Mouse (Mus musculus) effector memory CD4-positive, alpha-beta T cell, adult 5 months (primary cell): ENCODE data around the gene Il2rg. TPM values are rescaled to one million over a fixed set of nuclear protein-coding genes. Genes with fewer than 3 reads are reported as not detected.

Experiments used
- polyA plus RNA-seq: library from polyadenylated mRNA; unstranded; fragments of 100-300 nt; shearing (Covaris generic); gene quantifications from one replicate; pipeline ENCODE4 v1.2.1, GENCODE M21; 2017

Gene Il2rg
- polyA plus RNA-seq: 1,479 TPM

DNA sequence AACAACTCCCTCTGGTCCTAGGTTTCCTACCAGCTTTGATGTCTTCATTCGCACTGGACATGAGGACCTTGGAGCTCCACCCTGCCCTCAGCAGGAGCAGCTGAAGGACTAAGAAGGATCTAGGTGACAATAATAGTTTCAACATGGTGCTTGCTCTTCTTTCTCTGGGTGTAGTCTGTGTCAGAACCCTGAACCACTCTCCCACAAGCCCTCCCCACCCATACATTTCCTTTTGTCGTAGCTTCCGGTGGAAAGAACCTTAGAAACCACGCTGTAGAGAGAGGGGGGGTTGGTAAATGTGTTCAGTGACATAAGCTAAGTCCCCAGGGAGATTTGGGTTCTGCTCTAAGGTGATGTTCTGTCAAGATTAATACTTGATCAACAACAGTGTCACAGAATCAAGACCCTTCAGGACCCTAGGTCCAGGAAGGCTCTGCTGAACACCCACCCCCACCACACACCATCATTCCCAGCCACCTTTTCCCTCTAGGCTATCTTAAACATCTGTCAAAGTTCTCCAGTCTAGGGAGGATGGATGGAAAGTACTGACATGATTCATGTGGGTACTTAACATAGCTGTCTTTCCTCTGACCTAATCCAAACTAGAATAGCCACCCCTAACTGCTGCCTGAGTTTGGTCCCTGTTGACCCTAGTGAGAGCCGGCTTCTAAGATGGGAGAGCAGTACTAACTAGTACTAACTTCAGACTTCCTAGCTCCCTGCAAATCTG lies at the start of gene Il2rg:
Gene Il2rg, minus strand, starts transcription at position 231 of the 730 bp plus-strand sequence.

DNA sequence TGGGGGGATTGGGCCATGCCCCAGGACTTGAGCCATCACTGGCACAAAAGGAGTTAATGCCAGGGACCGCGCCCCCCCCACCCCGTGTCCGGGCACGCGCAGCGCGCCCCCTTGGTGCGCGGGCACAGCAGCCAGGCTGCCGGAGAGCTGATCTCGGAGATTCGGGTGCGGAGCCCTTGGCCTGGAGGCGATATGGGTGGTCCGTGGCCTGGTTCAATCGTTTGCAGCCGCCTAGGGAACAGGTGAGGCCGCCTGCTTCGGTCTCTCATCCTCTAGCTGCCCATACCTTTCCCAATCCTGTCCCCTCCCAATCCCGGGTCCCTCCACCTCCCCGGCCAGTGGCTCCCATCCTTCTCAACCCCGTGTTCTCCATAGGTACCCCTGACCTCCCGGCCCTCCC lies 31.0 kb upstream of the Il2rg start, which contains the start of gene Nlgn3:
Gene Nlgn3, plus strand, starts transcription at position 114 of the 400 bp plus-strand sequence.

DNA sequence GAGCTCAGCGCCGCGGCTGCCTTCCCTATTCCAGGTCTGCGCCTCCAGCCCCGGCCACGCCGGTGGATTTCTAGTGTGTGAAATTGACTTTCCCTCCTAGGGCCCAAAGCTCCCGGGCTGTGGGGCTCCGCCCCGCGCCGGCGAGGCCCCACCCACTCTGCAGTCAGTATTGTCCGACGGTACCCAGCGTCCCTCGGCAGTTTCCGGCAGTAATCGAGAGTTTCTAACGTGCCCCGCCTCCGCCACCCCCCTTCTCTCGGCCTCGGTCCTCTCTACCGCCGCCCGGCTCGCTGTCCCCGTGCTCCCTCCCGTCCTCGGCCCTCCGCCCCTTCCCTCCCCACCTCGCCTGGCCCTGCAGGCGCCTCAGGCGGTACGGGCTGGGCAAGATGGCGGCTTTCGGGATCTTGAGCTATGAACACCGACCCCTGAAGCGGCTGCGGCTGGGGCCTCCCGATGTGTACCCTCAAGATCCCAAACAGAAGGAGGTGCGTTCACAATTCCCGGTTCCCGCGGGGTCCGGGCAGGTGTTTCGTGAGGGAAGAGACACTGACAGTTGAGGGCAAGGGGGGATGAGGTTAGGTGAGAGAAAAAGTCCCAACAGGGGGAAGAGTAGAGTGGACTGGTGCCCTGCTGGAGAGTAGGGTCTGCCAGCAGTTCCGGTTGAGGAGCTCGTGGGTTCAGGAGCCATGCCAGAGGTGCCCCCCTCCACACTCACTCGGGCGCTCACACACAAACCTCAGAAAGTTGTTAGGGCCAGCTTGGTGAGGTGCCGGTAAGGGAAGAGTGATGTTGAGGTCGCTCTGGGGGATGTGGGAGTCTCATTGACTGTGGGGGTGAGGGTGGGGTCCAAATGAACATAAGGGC lies 6.1 kb upstream of the Il2rg start, which contains the start of gene Med12:
Gene Med12, plus strand, starts transcription at position 156 of the 864 bp plus-strand sequence.

DNA sequence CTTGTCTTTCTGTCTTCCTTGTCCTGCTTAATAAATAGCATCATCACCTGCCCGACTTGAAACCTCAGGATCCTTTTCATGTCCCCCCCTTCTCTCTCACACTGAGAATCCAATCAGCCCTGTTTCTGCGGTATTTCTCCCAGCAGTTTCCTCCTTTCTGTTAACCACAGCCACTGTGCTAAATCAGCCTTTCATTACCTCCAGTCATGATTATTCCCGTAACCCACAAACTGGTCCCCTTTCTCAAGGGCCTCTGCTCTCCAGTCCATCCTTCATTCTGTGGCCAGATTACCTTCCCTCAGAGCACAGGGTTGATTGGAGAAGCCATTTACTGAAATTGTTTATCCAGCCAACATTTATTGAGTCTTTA lies 685 bp upstream of the Il2rg start, which contains the start of gene Gm20489:
Gene Gm20489, minus strand, starts transcription at position 269 of the 370 bp plus-strand sequence.

DNA sequence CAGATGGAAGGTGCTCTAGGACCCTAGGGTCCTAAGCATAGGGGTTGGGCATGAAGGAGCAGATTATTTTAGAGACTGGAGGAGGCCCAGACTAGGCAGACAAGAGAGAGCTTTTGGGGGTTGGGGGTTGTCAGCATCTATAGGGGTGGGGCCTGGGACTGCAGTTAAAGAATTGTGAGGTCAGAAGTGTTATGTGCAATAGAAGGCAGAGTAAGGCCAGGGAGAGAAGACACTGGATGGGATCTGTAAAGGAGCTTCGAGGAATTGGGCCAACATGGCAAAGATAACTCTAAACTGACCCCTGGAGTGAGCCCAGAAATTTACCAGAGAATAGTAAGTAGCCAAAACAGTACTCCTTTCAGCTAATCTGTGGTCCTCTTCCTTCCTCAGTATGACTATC lies 4.2 kb downstream of the Il2rg start, which contains the start of gene Gm614:
Gene Gm614, minus strand, starts transcription at position 101 of the 400 bp plus-strand sequence.

DNA sequence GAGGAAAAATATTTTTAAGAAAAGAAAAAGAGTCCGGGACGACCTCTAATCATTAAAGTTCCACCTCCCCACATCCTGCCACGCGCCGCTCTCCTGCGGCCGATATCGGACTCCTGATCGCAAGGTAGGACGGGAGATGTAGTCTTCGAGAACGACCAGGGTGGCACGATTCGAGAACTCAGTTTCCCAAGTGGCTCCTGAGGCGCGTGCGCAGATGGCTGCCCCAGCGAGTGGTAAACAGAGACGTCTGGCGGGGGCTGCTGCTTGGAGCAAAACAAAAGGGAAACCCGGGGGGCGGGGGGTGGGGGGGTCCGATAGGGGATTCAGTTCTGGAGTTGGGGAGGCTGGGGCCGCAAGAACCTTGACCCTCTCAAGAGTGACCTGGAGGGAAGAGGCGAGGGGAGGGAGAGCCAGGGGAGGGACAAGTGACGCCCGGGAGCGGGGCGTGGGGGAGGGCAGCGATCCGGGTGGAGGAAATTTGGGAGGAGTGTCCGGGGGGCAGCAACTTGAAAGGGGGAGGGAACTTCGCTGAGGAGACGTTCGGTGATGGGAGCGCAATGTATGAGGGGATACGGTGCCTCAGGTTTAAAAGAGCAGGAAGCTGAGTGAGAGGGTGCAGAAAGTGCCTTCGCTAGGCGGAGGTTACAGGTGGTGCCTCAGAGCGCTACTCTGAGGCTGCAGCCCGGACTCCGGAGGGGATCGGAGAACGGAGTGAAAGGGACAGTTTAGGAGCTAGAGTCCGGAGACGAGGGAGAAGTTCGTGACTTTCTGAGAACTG lies 13.9 kb downstream of the Il2rg start, which contains the start of gene Foxo4:
Gene Foxo4, plus strand, starts transcription at position 577 of the 778 bp plus-strand sequence.

DNA sequence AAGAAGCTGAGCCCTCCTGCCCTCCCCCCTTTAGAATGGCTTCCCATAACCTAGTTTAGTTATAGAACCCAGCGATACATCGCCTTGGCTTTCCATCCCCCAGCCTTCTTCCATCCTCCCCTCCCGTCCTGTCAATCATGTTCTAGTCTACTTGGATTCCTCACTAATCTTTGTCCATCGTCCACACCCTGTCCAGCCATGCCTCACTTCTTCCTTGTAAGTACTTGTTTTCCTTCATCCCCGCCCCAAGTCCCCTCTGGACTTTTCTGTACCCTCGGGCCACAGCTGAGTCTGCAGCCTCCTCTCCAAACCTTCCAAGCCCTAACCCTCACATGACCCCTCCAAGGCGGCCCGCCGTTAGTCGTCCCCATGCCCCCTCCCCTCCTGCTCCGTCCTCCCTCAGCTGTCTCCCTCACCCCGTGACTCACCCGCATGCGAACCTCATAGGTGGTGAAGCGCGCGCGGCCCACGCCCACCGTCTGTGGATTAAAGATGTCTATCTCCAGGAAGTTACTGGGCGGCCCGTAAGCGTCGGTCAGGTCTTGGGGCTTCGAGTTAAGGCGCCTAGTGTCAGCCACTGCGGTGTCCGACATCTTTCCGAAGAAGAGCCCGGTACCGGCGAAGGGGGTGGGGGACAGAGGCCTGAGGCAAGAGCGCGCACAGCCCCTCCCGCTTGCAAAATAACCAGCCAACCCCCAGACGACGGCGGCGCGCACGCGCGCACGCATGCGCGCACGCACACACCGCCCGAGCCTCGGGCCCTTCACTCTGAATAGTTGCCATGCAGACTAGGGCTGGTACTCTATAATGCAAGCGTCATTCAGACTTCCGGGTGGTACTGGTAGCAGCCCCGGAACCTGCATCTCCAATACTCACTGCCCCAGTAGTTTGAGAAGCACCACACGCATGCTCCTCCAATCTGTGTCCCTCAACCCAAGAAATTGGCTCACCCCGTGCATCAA lies 45.9 kb downstream of the Il2rg start, which contains the start of gene Snx12:
Gene Snx12, minus strand, starts transcription at position 730 of the 962 bp plus-strand sequence.

Other genes starting within 250 kb of the Il2rg start
- not detected for gene Tex11, start 208.6 kb downstream of the Il2rg start, polyA plus RNA-seq
- gene Slc7a3, start 182.2 kb downstream of the Il2rg start, polyA plus RNA-seq: 0.55 TPM
- gene Snx12, start 45.7 kb downstream of the Il2rg start, polyA plus RNA-seq: 56.4 TPM
- gene Foxo4, start 13.7 kb downstream of the Il2rg start, polyA plus RNA-seq: 2.0 TPM
- 2.5 TPM for gene Gm614, start 4.3 kb downstream of the Il2rg start, polyA plus RNA-seq
- gene Gm20489, start 768 bp upstream of the Il2rg start, polyA plus RNA-seq: 2.5 TPM
- gene Med12, start 5.8 kb upstream of the Il2rg start, polyA plus RNA-seq: 76.5 TPM
- gene Nlgn3, start 30.9 kb upstream of the Il2rg start, polyA plus RNA-seq: 0.05 TPM
- not detected for gene Gjb1, start 108.1 kb upstream of the Il2rg start, polyA plus RNA-seq
- 10.5 TPM for gene Zmym3, start 152.6 kb upstream of the Il2rg start, polyA plus RNA-seq
- gene Nono, start 161.1 kb upstream of the Il2rg start, polyA plus RNA-seq: 193 TPM
- not detected for gene Itgb1bp2, start 180.8 kb upstream of the Il2rg start, polyA plus RNA-seq